Mouse (Mus musculus) layer of hippocampus, adult 9-10 months (tissue): ENCODE data around the gene Emd.
A peak's percentile ranks its signal among the peaks of the same experiment; 100 is the strongest.

Experiments used
- DNase-seq: peaks from one replicate; pipeline ENCODE4 v3.0.0; 2022; ENCODE audit warnings: low spot score

The Emd gene

DNA sequence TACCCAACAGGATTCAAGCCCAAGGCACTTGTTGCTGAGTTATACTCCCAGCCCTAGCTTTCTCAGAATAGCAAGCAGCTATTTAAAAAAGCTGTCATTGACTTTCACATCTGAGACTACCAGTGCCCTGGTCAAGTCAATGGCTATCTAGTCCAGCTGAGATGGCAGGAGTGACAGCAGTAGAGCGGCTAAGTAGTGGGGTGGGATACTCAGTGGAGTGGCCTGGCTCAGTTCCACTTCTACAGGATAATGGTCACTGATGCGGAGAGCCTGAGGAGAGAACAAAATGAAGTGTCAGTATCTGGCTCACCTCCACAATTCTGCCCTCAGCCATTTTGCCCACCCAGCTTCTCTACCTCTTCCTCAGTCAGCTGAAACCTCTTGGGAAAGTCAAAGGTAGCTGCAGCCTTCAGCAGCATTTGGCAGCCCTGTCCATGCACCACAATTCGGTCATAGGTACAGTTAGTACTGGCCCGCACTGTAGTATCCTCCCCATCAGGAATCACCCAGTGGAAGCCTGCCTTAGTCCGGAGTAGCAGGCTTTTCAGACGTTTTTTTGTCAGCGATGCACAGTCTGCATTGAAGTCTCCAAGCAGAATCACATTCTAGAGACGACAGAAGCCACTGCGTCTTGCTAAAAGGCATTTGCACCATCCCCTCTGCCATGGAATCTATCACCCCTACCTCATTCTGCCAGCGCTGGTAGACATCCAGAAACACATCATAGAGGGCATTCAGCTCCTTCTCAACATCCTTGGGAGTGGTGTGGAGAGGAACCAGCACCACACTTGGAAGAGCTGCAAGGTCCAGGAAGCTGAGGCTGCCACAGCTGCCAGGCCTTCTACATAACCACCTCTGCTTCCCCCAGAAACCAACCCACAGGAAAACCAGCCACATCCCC, 19.2 kb downstream of the Emd start:
- DNase-seq = no peak

DNA sequence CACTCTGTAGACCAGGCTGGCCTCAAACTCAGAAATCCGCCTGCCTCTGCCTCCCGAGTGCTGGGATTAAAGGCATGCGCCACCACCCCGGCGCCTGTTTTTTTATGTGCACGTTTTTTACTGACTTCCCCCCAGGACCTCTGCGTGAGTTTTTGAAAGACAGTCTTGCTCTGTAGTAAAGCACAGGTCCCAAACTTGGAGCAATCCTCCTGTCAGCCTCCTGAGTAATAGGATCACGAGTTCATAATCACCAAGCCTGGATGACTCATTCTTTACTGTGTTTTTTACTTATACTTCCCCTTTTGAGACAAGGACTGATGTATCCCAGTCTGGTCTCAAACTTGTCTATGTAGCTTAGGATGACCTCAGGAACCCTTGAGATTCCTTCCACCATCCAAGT, 23.4 kb downstream of the Emd start:
- no peak for DNase-seq

DNA sequence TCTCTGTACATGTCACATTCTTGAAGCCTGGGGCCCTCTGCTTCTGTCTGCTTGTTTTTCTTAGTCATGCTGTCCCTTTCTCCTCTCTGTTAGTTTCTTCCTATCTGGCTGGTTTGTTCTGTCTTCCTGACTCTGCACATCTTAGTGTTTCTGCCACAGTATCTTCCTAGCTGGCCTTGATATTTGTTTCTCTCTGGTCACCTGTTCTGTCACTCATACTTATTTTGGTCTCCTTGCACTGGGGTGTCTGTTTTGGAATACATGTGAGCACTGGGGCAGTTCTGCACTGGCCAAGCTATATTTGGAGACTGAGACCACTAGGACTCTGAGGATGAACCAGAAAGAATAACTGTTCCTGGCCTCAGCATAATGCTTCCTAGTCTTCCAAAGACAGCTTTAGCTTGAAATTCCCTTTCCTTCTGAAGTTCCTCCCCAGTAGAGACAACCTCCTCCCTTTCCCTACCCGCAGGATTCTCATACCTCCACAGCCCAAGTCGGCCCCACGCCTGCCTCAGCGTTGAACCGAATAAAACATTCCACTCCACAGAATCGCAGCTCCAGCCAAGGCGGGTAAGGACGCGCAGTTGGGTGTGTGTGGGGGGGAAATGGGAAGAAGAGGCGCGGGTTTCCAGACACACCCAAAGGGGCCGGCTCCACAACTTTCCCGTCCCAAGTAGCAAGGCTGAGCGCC, 26.7 kb downstream of the Emd start:
- DNase-seq = no peak

DNA sequence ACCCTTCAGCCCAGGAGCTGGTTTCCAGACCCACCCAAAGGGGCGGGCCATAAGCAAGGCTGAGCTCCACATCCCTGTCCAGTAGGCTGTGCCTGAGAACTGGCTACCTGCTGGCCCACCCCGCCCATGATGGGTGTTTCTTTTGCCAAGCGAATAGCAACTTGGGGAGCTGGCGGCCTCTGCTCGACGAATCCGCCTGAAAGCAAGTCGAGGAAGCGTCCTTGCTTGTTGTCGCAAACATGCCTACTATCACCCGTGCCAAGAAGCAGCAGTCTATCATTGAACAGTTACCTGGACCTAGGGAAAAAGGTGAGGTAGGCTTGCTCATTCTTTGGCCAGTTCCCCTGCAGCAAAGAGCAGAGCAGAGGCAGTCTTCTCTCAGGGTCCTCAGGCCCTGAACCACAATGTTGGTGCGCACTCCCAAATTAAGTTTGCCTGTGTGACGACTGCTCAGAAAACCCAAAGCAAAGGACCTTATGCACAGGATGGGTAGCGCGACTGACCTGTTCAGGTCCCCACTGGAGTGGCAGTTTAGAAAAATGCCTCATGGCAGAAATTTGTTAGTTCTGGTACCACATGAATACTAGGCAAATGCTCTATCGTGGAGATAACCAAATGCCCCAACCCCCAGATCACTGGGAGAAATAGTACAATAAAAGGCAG, 27.4 kb downstream of the Emd start, which contains the start of the genes Taz and Dnase1l1:
Taz (plus strand) TSS at position 181 of the 663 bp plus-strand sequence.
Dnase1l1 (minus strand) TSS at position 606 of the 663 bp plus-strand sequence.
- peak; percentile 24 for DNase-seq

DNA sequence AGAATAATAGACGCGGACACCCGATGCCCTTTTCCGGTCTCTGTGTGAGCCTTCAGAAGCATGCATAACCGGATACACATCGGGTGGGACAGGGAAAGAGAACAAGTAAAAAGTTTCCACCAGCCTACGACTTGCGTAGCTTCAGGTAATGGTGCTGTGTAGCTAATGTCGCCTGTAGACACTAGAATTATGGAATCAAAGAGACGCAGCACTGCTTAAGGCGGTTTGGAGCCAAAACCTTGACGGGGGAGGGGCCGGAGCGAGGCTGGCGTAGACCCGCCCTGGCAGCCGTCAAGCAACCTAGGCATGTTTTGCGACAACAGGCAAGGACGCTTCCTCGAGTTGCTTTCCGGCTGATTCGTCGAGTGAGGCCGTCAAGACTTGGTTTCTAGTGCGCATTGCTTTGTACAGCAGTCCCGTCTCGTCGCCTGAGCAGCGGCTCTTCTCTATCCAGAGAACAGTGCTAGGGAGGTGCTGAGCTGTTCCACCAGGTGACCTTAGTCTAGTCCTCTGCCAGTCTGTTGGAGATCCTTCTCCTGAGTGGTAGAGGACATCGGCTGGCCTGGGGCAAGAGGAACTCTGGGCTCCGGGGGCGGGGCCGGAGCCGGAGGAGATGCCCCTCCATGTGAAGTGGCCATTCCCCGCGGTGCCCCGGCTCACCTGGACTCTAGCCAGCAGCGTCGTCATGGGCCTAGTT, 28.1 kb downstream of the Emd start:
- DNase-seq = peak; percentile 65

DNA sequence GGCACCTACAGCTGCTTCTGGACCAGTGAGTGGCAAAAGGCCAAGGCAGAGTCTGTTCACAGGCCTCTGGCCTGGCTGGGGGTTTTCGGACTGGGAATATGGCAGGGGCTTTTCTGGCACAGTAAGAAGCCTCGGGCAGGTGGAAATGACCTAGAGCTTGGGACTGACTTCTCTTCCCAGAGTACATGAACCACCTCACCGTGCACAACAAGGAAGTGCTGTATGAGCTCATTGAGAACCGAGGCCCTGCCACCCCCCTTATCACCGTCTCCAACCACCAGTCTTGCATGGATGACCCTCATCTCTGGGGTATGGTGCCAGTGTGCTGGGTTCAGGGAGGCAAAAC, 28.6 kb downstream of the Emd start:
- no peak for DNase-seq

DNA sequence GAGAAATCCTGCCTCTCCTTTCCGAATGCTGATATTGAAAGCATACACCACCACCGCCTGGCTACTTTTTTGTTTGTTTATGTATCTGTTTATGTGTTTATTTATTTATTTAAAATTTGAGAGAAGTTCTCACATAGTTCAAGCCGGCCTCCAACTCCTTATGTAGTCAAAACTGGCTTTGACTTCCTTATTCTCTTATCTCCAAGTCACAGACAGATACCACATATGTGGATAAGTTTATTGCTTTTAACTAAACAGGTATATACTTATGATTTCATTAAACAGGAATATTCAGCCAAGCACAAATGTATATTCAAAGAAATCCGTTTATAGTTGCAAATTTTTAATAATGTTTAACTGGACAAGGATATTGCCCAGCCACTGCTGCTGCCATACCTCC, 38.9 kb downstream of the Emd start:
- DNase-seq = no peak

DNA sequence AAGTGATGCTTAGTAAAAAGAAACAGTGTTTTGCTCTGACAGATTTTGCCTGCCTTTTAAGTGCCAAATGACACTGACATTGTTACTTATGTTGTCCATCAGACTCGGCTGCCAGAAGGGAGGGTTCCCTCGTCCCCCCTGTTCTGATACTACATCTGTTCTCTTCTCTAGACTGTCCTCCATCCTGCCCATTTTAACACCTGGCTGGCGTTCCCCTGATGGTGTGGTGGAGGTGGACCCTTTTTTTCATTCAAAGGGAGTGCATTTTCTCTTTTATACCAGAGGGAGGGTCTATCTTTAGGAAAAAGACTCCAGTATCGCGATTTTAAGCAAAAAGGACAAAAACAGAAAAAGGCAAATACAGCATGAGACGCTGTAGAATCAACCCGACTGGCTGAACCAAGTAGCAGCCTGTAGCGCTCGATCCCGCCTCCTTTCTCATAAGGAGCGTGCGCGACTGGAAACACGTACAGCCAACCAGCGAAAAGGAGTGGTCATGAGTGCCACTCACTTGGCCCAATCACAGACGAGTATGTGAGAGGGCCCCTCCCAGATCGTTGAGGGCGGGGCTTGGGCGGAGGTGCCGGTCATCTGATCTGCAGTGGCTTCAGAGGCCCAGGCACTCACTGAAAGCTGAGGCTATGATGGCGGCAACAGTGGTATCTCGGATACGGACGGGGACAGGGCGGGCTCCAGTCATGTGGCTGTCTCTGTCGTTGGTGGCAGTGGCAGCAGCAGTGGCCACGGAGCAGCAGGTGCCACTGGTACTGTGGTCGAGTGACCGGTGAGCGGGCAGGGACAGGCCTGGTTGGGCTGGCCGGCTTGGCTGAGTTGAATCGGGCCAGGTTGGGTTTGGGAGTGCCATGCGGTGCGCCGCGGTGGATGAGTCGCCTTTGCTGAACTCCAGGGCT, 42.3 kb downstream of the Emd start, which contains the start of gene Atp6ap1:
Atp6ap1 (plus strand) TSS at position 560 of the 911 bp plus-strand sequence.
- peak; percentile 87 for DNase-seq

DNA sequence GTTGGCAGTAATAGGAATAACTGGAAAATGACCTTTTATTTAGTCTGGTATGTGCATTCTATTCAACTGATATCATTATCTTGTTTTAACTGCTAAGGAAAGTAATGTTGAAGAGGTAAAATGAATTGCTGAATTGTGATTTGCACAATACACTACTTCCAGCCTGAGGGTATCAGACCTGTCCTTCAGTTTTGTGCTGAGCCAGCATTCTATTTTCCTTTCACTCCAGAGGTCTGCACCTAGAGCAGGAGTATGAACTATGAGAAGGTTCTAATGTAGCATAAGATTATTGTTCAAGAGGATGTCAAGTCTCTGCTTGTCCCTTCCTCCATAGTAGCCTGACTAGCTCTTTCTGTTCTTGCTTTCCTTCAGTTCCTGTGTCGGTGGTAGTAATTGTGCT, 43.9 kb downstream of the Emd start:
- DNase-seq = no peak

DNA sequence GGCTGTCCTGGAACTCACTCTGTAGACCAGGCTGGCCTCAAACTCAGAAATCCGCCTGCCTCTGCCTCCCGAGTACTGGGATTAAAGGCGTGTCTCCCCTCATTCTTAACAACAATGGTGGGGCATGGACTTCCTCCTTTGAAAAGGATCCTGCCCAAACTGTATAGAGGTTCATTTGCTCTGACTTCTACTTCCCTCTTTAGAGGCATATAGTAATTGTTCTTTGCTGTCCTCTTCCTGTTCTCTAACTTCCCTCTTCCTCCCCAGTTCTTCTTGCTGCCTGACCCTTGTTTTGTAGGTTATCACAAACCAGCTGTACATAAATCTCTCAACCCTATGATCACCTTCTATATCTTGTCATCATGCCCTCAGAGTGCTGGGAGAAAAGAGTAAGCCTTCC, 45.2 kb downstream of the Emd start:
- DNase-seq = no peak

DNA sequence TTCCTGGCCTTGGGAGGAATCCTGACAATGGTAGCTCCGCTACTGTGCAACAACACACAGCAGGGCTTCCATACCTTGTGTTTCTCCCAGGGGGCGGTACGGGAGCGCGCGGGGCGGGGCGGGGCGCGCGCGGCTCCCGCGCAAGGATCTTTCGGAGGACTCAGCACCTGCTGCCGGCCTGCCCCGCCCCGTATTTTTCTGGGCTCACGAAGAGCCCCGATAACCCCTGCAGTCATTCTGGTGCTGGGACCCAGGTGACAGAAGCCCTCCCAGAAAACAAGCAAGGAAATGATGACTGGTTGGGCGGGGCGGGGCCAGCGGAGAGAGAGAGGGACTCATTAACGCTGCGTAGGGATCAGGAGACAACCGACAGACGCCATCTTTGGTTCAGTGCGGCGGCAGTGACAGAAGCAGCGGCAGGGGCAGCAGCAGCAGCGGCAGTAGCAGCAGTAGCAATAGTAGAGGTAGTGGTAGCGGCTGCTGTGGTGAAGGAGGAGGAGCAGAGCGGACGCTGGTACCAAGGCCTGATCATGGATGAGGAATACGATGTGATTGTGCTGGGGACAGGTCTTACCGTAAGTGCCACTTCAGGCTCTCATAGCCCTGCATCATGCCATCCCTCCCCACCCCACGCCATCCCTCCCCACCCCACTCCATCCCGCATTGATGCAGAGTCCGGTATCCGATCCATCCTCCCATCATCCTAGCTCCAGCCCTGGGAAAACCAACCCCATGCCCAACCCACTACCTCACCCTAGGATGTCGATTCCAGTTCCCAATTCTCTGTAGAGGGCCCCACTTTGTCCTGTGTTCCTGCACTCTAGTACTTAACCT, 50.6 kb downstream of the Emd start, which contains the start of gene Gdi1:
Gdi1 (plus strand) TSS at position 132 of the 834 bp plus-strand sequence.
- DNase-seq = no peak
